Mouse (Mus musculus): ENCODE measurements at regions not wholly inside any gene's neighbourhood (a gene's known extent, or its start where the extent isn't known, plus 50 kb on each side); places are given as distances from the start of the nearest gene placed in this dataset.
"Not testable (repeated sequence)": the region's sequence is repeated elsewhere in the genome, so short reads cannot be mapped to it uniquely, and the experiment has no call there.

DNA sequence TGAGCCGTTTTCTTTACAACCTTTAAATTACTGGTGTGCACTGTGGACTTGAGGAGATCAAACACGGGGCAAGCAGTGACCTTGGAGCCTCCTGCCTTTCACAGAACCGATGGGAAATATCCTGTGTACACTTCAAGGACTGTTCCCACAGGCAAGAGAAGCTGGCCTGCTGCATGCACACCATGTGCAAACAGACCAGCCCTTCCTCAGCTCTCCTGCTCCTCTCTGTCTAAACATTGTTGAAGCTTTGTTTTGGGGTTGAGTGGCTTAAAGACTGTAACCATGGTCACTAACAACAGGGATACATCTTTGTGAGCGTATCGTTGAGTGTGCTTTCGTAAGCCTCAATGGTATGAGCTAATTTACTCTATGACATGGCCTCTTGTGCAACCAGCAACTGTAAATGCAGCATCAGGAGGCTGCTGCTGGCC lies 50.2 kb upstream of the Agps start:
- Histone ChIP-seq H3K4me1 (peaks cover 24% of the 10 kb centered on the region), H3K9me3 (no peaks in the 10 kb centered on the region), H3K27me3 (replicated peaks; ENCODE audit: low read depth, poor library complexity, severe bottlenecking) (no peaks in the 10 kb centered on the region), H3K27ac (replicated peaks) (no peak overlapping the region), H3K36me3 (replicated peaks) (no peaks in the 10 kb centered on the region), H3K4me3 (no peak overlapping the region)
- 75% methylated on average over 6 of the region's 6 CpGs for WGBS
- DNase-seq (ENCODE audit: low spot score), result no peak

DNA sequence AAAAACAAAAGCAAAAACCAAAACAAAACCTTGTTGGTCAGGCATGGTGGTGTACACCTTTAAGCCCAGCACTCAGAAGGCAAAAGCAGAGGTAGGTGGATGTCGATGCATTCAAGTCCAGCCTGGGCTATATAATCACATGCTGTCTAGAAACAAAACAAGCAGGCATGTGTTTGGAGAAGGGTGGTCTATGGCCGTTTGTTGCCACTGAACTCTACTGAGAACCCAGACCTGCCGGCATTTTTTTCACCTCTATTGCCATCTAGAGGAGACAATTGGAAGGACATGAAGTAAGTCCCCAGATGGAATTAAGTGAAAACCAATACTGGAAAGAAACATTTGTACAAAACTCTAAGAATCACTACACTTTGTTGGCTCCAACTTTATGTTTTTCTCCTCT lies 50.9 kb upstream of the Agps start:
- DNase-seq (ENCODE audit: low spot score), result peak; percentile 42
- Histone ChIP-seq H3K27ac (replicated peaks) (peak overlapping the region; percentile 16; the same call in 1 of the 2 replicates), H3K9me3 (no peaks in the 10 kb centered on the region), H3K27me3 (replicated peaks; ENCODE audit: low read depth, poor library complexity, severe bottlenecking) (no peaks in the 10 kb centered on the region), H3K4me1 (peaks cover 30% of the 10 kb centered on the region), H3K36me3 (replicated peaks) (no peaks in the 10 kb centered on the region), H3K4me3 (no peak overlapping the region)
- 0% methylated on average over 3 of the region's 3 CpGs for WGBS

DNA sequence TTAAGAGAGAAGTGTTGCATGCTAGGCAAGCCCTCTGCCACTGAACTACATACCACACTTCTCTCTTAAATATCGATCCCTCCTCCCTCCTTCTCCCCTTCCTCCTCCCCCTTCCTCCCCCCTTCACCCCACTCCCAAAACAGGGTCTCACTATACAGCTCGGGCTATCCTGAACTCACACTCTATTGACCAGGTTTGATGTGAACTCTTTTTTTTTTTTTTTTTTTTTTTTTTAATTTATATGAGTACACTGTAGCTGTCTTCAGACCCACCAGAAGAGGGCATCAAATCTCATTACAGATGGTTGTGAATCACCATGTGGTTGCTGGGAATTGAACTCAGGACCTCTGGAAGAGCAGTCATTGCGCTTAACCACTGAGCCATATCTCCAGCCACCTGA lies 53.3 kb upstream of the Agps start:
- not testable (repeated sequence) for H3K36me3 ChIP-seq (replicated peaks); H3K4me3 ChIP-seq; H3K27me3 ChIP-seq (replicated peaks; ENCODE audit: low read depth, poor library complexity, severe bottlenecking); H3K27ac ChIP-seq (replicated peaks); DNase-seq (ENCODE audit: low spot score); H3K9me3 ChIP-seq
- WGBS, result 94% methylated on average over 3 of the region's 3 CpGs
- H3K4me1 ChIP-seq, result peaks cover 31% of the 10 kb centered on the region

DNA sequence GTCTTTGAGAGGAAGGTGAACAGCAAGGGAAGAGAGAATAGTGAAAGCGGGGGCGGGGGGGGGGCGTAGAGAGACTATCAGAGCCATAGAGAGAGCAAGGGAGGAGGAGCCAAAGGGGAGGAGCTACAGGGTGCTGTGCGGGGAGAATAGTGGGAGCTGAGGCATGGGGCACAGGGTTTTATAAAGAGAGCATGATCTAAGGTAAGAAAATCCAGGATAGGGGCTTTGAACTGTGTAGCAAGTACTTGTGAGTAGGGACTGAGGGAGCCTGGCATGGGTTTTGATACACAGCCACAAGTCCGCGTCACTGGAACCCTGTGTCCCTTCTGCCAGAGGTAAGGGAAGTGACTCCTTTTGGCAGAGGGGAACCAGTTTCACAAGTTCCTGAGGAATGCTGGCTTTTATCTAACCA lies 54.9 kb upstream of the Agps start:
- H3K36me3 ChIP-seq (replicated peaks), result no peaks in the 10 kb centered on the region
- no peaks in the 10 kb centered on the region for H3K27me3 ChIP-seq (replicated peaks; ENCODE audit: low read depth, poor library complexity, severe bottlenecking)
- peak; percentile 32 for DNase-seq (ENCODE audit: low spot score)
- H3K9me3 ChIP-seq, result no peaks in the 10 kb centered on the region
- H3K27ac ChIP-seq (replicated peaks), result no peak overlapping the region; the same call in 1 of the 2 replicates
- peaks cover 43% of the 10 kb centered on the region for H3K4me1 ChIP-seq
- peak overlapping the region; percentile 42 for H3K4me3 ChIP-seq
- 18% methylated on average over 6 of the region's 6 CpGs for WGBS

DNA sequence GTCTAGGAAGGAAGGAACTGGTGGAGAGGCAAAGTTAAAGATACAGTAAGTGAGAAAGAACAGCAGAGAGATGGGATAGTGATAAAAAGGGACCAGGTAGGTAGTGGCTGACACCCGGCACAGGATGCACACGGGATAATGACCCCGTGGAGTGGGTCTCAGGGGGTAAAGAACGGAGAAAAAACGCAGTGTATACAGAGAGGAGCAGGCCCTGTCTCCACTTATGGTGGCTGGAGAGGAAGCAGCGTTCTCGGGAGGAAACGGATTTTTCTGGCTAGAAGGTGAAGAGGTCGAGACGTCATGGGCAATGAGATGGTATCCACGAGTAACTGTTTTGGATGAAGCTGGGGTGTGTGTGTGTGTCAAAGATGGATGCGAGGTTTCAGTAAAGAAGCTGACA lies 55.4 kb upstream of the Agps start:
- no peaks in the 10 kb centered on the region for H3K27me3 ChIP-seq (replicated peaks; ENCODE audit: low read depth, poor library complexity, severe bottlenecking)
- H3K9me3 ChIP-seq, result no peaks in the 10 kb centered on the region
- H3K36me3 ChIP-seq (replicated peaks), result no peaks in the 10 kb centered on the region
- H3K4me1 ChIP-seq, result peaks cover 43% of the 10 kb centered on the region
- WGBS, result 18% methylated on average over 12 of the region's 12 CpGs
- DNase-seq (ENCODE audit: low spot score), result no peak
- H3K4me3 ChIP-seq, result peak overlapping the region; percentile 42
- H3K27ac ChIP-seq (replicated peaks), result no peak overlapping the region; the same call in 1 of the 2 replicates

DNA sequence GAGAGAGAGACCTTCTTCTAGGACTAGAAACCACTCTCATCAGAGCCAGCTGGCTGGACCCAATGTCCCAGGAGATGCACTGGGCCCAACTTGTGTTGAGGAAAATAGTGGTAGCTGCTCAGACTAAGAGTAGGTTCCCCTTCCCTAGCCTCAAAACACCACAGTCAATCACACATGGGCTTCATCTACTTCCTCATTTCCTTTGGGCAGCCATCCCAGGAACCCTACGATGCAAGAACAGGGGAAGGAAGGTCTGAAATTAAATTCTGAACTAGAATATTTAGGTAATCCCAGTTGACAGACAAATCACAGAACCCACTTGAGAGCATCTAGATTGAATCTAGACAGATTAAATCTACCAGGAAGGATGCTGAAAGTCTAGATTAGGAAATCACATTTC lies 56.8 kb upstream of the Agps start:
- 81% methylated on average over 1 of the region's 1 CpGs for WGBS
- Histone ChIP-seq H3K4me3 (no peak overlapping the region), H3K27ac (replicated peaks) (no peak overlapping the region), H3K4me1 (peaks cover 38% of the 10 kb centered on the region), H3K9me3 (no peaks in the 10 kb centered on the region), H3K36me3 (replicated peaks) (no peaks in the 10 kb centered on the region), H3K27me3 (replicated peaks; ENCODE audit: low read depth, poor library complexity, severe bottlenecking) (no peaks in the 10 kb centered on the region)
- no peak for DNase-seq (ENCODE audit: low spot score)

DNA sequence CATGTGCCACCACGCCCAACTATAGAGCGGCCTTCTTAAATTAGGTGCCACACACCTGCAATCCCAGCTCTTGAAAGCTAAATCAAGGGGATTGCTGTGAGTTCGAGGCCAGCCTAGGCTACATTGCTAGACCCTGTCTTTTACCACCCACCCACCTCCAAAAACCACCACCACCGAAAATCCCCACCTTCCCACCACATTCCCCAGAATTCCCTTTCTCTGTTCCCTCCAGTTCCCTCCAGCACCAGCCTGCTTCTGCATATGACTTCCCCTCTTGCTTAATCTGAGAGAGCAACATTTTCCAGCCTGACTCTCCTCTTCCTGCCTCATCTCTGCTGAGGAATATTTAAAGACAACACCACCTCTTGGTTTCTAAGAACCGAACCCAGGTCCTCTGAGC lies 58.5 kb upstream of the Agps start:
- DNase-seq (ENCODE audit: low spot score), result no peak
- 0 out of 2 replicates have a peak overlapping the region, but pooled peaks have one; percentile 14 for H3K27ac ChIP-seq (replicated peaks)
- H3K4me3 ChIP-seq, result no peak overlapping the region
- WGBS, result 86% methylated on average over 5 of the region's 5 CpGs
- H3K36me3 ChIP-seq (replicated peaks), result no peaks in the 10 kb centered on the region
- H3K27me3 ChIP-seq (replicated peaks; ENCODE audit: low read depth, poor library complexity, severe bottlenecking), result no peaks in the 10 kb centered on the region
- peaks cover 45% of the 10 kb centered on the region for H3K4me1 ChIP-seq
- no peaks in the 10 kb centered on the region for H3K9me3 ChIP-seq

DNA sequence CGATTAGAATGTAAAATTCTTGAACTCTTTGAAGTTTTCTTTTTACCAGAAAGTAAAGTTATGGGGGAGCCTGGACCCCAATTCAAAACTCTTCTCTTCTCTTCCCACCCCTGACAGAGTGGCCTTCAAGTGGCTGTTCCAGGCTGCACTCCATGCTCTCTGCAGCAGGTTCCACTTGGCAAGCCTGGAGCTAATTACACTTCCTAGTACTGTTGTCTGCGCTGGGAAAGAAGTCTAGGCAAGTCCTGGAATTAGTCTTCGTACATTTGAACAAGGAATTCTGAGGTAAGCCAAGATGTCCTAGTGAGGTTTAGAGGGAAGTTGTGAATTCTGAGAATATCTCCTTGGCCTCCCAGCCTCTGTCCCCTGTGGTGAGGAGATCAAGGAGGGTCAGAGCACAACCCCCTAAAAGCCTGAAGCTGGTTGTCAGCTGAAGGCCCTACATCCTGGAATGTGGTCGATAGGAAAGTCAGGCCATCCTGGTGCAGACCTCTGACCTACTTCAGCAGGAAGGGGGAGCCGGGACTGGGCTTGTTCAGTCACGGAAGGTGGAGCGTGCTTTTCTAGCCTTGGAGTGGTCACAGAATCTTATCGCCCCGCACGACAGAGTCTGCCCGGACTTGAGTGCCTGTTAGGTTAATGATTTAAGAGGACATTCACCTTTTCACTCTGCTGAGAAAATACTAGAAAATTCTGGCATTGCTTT lies 59.6 kb upstream of the Agps start:
- H3K36me3 ChIP-seq (replicated peaks), result no peaks in the 10 kb centered on the region
- no peak overlapping the region for H3K4me3 ChIP-seq
- peaks cover 40% of the 10 kb centered on the region for H3K4me1 ChIP-seq
- WGBS, result 36% methylated on average over 11 of the region's 11 CpGs
- H3K27ac ChIP-seq (replicated peaks), result peak overlapping the region; percentile 49
- no peaks in the 10 kb centered on the region for H3K27me3 ChIP-seq (replicated peaks; ENCODE audit: low read depth, poor library complexity, severe bottlenecking)
- H3K9me3 ChIP-seq, result no peaks in the 10 kb centered on the region
- DNase-seq (ENCODE audit: low spot score), result peak; percentile 47

DNA sequence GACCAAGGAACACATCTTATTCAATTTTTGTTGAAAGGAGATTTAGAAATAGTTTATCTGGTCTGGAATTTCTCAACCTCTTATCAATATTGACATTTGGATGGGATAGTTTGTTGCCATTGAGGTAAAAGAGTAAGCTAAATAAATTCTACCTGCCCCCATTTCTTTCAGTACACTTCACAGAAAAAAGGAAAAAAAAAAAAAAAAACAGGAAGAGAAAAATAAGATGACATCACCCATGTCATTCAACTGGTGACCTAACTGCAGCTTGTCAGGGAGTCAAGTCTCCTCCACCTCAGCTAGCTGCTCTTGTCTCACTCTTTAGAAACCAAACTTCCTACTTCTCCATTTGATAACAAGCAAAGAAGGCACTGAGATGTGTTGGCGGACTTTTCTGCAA lies 61.3 kb upstream of the Agps start:
- Histone ChIP-seq H3K9me3 (no peaks in the 10 kb centered on the region), H3K4me1 (peaks cover 23% of the 10 kb centered on the region), H3K36me3 (replicated peaks) (no peaks in the 10 kb centered on the region), H3K4me3 (no peak overlapping the region), H3K27ac (replicated peaks) (no peak overlapping the region), H3K27me3 (replicated peaks; ENCODE audit: low read depth, poor library complexity, severe bottlenecking) (no peaks in the 10 kb centered on the region)
- DNase-seq (ENCODE audit: low spot score), result no peak
- WGBS, result 90% methylated on average over 1 of the region's 1 CpGs

DNA sequence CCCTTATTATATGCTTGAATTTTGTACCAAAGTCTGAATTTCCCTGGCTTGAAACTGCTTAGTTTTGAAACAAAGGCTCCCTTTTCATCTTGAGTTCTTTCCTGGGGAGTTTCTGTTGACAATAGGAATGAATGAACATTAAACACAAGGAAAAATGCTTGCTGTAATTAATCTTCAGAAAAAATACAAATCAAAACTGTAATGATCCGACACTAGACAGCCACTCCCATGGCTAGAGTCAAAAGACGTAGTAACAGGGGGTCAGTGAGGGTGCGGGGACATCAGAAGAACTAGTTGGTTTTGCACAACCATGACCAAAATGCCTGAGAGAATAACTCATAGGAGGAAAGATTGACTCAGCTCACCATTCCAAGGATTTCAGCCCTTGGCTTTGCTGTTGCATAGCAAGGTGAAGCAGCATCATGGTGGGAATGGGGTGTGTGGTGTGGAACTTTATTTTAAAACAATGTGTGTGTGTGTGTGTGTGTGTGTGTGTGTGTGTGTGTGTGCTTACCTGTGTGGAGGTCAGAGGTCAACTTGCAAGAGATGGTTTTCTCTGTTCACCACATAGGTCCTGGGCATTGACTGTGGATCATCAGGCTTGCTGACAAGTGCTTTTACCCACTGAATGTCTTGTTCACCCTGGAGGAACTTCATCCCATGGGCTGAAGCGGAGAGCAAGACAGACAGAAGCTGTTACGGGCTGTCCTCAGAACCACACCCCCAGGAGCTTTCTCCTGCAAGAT lies 63.2 kb upstream of the Agps start:
- H3K4me3 ChIP-seq, result no peak overlapping the region

DNA sequence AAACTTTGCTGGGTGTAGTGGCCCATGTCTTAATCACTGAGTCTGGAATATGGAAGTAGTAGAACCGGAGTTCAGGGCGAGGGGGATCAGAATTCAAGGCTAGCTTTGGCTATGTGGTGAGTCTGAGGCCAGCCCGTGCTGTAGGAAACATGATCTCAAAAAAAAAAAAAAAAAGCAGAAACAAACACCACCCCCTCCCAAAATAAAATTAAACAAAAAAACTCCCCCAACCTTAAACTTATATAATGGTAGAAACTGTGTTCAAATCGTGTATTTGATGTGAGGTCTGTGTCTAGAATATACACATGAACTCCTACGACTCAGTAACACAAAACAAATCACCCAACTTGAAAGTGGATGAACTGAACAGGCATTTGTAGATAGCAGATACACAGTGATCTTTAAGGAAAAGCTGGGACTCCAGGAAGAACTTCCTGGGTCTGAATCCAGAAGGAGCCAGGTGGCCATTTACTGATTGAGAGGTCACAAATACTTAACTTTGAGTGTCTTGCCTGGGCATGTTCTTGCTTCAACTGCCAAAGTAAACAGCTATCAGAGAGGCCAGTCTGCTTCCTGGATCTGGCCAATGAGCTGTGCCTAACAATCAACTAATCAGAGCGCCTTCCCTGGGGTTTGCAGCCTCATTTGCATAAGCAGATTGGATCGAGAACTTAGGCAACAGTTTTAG lies 63.6 kb upstream of the Nfe2l2 start:
- Histone ChIP-seq H3K4me3 (no peak overlapping the region), H3K27ac (replicated peaks) (peak overlapping the region; percentile 44; the same call in 1 of the 2 replicates), H3K9me3 (no peaks in the 10 kb centered on the region), H3K36me3 (replicated peaks) (no peaks in the 10 kb centered on the region), H3K27me3 (replicated peaks; ENCODE audit: low read depth, poor library complexity, severe bottlenecking) (no peaks in the 10 kb centered on the region), H3K4me1 (peaks cover 26% of the 10 kb centered on the region)
- peak; percentile 31 for DNase-seq (ENCODE audit: low spot score)
- 57% methylated on average over 7 of the region's 7 CpGs for WGBS

More for the DNA sequence above, 63.2 kb upstream of the Agps start:
- H3K36me3 ChIP-seq (replicated peaks), result no peaks in the 10 kb centered on the region
- H3K4me1 ChIP-seq, result peaks cover 22% of the 10 kb centered on the region
- DNase-seq (ENCODE audit: low spot score), result no peak
- H3K27ac ChIP-seq (replicated peaks), result peak overlapping the region; percentile 44; the same call in 1 of the 2 replicates
- H3K9me3 ChIP-seq, result no peaks in the 10 kb centered on the region
- WGBS, result 88% methylated on average over 5 of the region's 5 CpGs
- no peaks in the 10 kb centered on the region for H3K27me3 ChIP-seq (replicated peaks; ENCODE audit: low read depth, poor library complexity, severe bottlenecking)

DNA sequence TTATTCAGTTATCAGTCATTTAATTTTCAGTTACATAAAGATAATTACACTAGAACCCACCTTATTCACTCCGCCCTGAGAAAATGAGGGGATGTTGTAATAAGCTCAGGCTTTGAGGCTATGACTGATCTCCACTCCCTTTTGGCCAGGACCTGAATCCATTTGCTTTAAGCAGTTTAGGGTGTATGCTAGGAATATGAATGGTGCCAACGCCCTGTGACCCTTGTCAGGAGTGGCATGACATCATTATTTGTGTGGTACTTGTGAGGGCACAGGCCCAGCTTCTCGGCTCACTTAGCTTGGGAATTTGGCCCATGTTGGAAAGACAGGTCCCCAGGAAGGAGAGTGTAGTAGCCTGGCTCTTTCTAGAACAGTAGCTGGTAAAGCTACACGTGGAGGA lies 61.0 kb upstream of the Nfe2l2 start:
- Histone ChIP-seq H3K9me3 (no peaks in the 10 kb centered on the region), H3K36me3 (replicated peaks) (no peaks in the 10 kb centered on the region), H3K4me3 (no peak overlapping the region), H3K27me3 (replicated peaks; ENCODE audit: low read depth, poor library complexity, severe bottlenecking) (no peaks in the 10 kb centered on the region), H3K27ac (replicated peaks) (no peak overlapping the region), H3K4me1 (peaks cover 17% of the 10 kb centered on the region)
- WGBS, result 88% methylated on average over 4 of the region's 4 CpGs
- no peak for DNase-seq (ENCODE audit: low spot score)

Measured in embryonic facial prominence, embryonic 10.5 days (tissue).